Mouse (Mus musculus) right cerebral cortex, postnatal 14 days (tissue): ENCODE data around the gene Olfr1014.
A peak's percentile ranks its signal among the peaks of the same experiment; 100 is the strongest.

Experiments used
- DNase-seq: peaks from one replicate; pipeline ENCODE4 v3.0.0; 2022

The Olfr1014 gene

DNA sequence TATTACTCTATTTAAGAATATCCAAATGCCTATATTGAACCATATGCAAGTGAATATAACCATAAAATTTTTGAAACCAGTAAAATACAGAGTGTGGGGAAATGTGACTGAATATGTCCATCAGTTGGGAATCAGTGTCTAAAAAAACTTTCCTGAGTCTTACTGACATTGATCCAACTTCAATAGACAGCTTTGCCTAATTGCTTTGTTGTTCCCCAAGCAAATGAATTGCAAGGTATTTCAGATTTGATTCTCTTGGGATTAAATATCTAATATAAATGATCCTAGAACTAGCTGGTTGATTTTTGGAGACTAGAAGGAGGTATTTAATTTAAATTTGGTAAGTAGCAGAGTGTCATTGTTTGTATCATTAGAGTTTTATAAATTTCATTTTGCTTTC lies at the start of gene Olfr1014:
TSS of gene Olfr1014 (plus strand) at position 301 of the 400 bp plus-strand sequence.
- DNase-seq: no peak

DNA sequence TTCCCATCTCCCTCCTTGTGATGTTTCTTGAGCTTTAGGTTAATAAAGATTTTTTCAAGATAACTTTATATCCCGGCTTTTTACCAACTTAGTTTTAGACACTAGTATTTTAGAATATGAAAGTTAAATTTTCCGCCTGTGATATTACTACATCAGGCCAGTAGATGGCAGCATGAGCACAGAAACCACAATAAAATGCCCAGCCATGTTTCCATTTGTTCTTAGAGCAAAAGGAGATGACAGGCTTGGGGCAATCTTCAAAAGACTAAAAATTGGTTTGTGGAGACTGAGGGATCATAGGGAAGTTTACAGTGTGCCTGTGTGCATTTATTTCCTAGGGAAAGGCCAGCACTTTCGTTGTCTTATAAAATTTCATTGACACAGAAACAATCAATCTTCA lies 46.7 kb upstream of the Olfr1014 start:
- peak; percentile 6 for DNase-seq

DNA sequence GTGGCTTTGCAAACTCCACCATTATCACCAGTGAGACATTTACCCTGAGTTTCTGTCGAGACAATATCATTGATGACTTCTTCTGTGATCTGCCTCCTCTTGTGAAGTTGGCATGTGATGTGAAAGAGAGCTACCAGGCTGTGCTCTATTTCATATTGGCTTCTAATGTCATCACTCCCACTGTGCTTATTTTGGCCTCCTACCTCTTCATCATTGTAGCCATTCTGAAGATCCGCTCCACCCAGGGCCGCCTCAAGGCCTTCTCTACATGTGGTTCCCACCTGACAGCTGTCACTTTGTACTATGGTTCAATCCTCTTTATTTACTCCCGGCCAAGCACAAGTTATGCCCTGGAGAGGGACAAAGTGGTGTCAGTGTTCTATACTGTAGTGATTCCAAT lies 18.7 kb upstream of the Olfr1014 start:
- no peak for DNase-seq

DNA sequence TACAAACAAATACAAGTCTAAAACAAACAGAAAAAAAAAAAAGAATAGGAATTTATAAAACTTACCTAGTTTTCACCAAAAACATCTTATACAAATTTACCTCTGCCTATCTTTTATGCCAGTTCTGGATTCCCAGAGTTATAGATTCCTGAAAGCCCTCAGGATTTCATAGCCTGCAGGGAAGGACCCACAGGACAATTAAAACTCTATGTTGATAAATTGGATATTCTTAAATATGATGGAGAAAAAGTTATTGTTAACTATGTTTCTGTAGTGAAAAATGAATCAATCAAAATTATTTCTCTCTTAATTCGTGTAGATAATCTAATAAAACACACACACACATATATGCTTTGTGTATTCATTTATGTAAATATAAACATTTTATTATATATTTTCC lies 9.8 kb upstream of the Olfr1014 start, which contains the start of gene Olfr1012:
TSS of gene Olfr1012 (minus strand) at position 101 of the 400 bp plus-strand sequence.
- no peak for DNase-seq

DNA sequence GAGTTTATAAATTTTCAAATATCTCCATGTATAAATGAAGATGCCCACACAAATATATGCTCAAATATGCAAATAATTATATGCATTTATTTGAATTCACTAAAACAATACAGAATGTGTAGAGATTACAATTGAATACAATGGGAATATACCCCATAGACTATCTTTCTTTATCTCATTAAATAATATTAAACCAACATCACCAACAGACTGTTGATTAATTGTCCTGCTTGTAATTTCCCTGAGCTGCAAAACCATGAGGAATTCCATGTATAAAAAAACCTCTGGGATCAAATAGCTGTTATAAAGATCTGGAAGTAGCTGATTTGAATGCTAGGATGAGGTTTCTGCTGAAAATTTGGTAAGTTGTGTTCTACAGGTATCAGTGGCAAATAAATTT lies 5.7 kb upstream of the Olfr1014 start, which contains the start of gene Olfr1013:
TSS of gene Olfr1013 (plus strand) at position 301 of the 400 bp plus-strand sequence.
- no peak for DNase-seq

DNA sequence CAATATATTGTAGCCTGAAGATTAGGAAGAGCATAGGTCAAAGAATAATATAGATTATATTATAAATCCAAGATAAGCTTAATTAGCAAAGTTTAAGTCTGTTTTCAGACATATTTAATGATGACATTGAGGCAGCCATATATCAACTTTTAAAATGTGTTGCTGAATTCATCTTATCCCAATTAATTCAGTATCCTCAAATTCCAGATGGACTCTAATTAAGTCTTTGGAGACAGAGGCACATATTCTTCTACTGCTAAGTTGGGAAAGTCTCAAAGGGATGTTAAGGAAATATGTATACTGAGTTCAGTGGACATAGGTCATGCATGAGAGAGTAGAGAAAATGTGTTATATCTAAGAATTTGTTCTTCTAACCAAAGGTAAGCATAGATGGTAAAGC lies 9.2 kb downstream of the Olfr1014 start, which contains the start of gene Olfr1015:
TSS of gene Olfr1015 (plus strand) at position 301 of the 400 bp plus-strand sequence.
- no peak for DNase-seq

DNA sequence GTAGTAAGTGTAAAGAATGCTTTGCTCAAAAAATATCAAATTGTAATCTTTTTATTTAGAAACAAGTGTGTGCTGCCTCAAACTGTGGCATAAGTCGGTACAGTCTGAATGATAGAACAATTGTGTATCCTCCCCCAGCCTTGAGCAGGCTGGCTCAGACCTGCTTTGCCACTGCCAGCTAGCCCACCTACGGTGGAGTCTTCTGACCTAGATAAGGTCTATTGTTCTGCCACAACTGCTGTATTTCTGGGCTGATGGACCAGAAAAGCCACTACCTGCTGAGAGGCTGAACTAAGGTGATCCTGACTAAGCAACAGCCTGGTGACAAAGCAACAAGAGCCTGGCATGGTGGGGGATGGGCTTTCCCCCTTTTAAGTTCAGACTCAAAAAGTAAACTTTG lies 19.8 kb downstream of the Olfr1014 start:
- DNase-seq: no peak

DNA sequence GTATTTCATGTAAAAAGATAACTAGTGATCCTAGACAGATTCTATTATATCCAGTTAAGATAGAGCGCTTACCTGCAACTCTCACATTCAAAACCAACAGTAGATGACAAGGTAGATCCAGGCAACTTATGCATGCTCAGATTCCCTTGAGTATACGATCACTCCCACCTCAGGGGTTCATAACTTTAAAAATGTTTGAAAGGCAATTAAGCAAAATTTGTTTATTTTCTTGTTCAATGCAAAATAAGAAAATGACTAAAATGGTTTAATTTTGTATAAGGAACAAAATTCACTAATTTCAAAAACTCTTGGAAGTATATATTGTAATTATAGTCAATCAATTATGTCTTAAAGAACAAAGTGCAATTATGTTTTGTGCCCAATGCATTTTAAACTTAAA lies 29.9 kb downstream of the Olfr1014 start, which contains the start of gene Olfr1016:
TSS of gene Olfr1016 (minus strand) at position 101 of the 400 bp plus-strand sequence.
- no peak for DNase-seq

DNA sequence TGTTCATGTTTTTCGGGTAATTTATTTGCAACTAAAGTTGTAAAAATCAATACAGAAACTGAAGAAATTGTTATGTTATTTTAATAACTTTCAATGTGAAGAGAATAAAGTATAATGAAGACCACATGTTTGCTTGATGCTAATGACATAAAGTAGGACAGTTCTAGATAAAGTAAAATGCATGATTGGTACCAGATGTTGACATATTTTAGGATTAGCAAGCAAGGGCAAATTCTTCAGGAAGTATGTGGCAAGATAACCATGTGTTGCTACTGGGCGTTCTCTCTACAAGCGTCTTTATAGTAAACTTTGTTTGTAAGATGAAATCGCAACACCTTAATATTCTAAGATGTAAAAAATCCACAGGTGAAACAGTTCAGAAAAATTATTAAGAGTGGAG lies 32.0 kb downstream of the Olfr1014 start:
- no peak for DNase-seq

DNA sequence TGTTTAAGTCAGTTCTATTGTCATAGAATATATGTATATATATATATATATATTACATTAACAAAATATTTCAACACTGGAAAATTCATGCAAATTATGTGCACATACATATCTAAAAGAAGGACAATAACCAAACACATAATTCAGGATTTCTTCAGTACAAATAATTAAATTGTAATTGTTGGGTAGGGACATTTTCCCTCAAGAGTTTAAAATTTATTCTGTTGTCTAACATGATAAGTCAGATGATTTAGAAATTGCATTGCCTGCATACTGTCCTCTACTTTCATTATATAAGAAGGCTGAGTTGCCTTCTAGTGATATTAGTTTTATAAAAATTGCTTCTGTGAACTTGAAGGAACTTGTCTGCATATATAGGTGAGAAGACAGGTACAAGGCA lies 45.7 kb downstream of the Olfr1014 start, which contains the start of gene Olfr1018:
TSS of gene Olfr1018 (plus strand) at position 301 of the 400 bp plus-strand sequence.
- DNase-seq: no peak
